Mouse (Mus musculus): Measurements from ENCODE around the gene Ctcfl.

- TF ChIP-seq POLR2A (IDR thresholded peaks at IDR 0.05; ENCODE audit: borderline replicate concordance, control insufficient read depth, low read depth, low read length): no peak
- TF ChIP-seq CTCF (IDR thresholded peaks at IDR 0.05; ENCODE audit: control insufficient read depth, insufficient read depth, low read length): no peak
These were observed 38.1 kb upstream of the Ctcfl start for GRCm38 (mm10) chr2:173157376-173157775.

Measured in bone marrow, adult 2 months (tissue).